ENCODE assay signal across 32 mouse cellular contexts in the genomic region with DNA sequence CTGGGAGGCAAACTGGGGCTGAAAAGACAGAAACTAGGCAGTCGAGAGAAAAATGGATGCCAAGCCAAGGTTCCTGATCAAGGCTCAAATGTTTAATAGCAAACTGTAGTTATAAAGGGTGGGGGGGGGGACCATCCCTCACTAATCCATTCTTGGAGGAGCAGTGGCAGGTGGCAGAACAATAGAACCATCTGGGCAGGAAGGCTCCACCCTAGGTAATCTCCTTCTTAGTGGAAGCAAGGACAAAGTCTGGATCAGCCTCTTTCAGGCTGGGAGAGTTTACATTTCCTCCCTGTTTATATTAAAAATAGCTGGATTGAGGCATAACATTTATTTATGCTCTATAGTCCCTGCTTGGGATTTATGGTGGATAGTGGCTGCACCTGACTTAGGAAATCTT.
"Had no signal": no experiment of that assay in that cellular context is flagged by ENCODE, and none has a peak within 500 bp of the region (broad histone marks: within the 10 kb centered on the region; RNA-seq: fewer than 3 reads in every experiment).

No protein-coding gene starts in this region.

- H3K27me3 ChIP-seq: limb, embryonic 12.5 days; limb, embryonic 13.5 days; limb, embryonic 15.5 days; liver, embryonic 12.5 days; liver, embryonic 13.5 days; liver, embryonic 15.5 days; lung, embryonic 15.5 days; megakaryocyte, embryonic 14.5 days; midbrain, embryonic 12.5 days; midbrain, embryonic 13.5 days; midbrain, embryonic 15.5 days had no signal

- H3K36me3 ChIP-seq: limb, embryonic 10.5 days; limb, embryonic 12.5 days; limb, embryonic 13.5 days; limb, embryonic 15.5 days; liver, embryonic 12.5 days; liver, embryonic 13.5 days; liver, embryonic 15.5 days; lung, embryonic 15.5 days; midbrain, embryonic 10.5 days; midbrain, embryonic 12.5 days; midbrain, embryonic 13.5 days; midbrain, embryonic 15.5 days had no signal

- ATAC-seq: liver, embryonic 12.5 days; liver, postnatal 0 days; lung, postnatal 0 days; midbrain, embryonic 13.5 days; midbrain, embryonic 15.5 days; midbrain, embryonic 16.5 days had no signal

- H3K9ac ChIP-seq: limb, embryonic 12.5 days; limb, embryonic 13.5 days; limb, embryonic 15.5 days; liver, embryonic 12.5 days; liver, embryonic 13.5 days; liver, embryonic 14.5 days; liver, embryonic 15.5 days; liver, postnatal 0 days; lung, embryonic 14.5 days; lung, embryonic 15.5 days; midbrain, embryonic 12.5 days; midbrain, embryonic 13.5 days; midbrain, embryonic 15.5 days had no signal

- H3K4me3 ChIP-seq: left cerebral cortex, adult 2 months; limb, embryonic 10.5 days; limb, embryonic 12.5 days; limb, embryonic 13.5 days; limb, embryonic 15.5 days; liver, embryonic 12.5 days; liver, embryonic 13.5 days; liver, embryonic 15.5 days; lung, embryonic 15.5 days; megakaryocyte, embryonic 14.5 days; midbrain, embryonic 10.5 days; midbrain, embryonic 12.5 days; midbrain, embryonic 13.5 days; midbrain, embryonic 15.5 days; myocyte had no signal

- H3K4me2 ChIP-seq: limb, embryonic 12.5 days; limb, embryonic 13.5 days; limb, embryonic 15.5 days; liver, embryonic 11.5 days; liver, embryonic 12.5 days; liver, embryonic 13.5 days; liver, embryonic 15.5 days; lung, embryonic 14.5 days; lung, embryonic 15.5 days; midbrain, embryonic 11.5 days; midbrain, embryonic 12.5 days; midbrain, embryonic 13.5 days; midbrain, embryonic 15.5 days had no signal

- H3K9me3 ChIP-seq: limb, embryonic 10.5 days; limb, embryonic 12.5 days; limb, embryonic 15.5 days; liver, embryonic 12.5 days; liver, embryonic 13.5 days; liver, embryonic 15.5 days; lung, embryonic 15.5 days; midbrain, embryonic 10.5 days; midbrain, embryonic 12.5 days; midbrain, embryonic 13.5 days; midbrain, embryonic 15.5 days had no signal

- H3K27ac ChIP-seq: left cerebral cortex, adult 2 months; limb, embryonic 10.5 days; limb, embryonic 12.5 days; limb, embryonic 13.5 days; limb, embryonic 15.5 days; liver, embryonic 12.5 days; liver, embryonic 13.5 days; liver, embryonic 14.5 days; liver, embryonic 15.5 days; lung, embryonic 15.5 days; macrophage; midbrain, embryonic 10.5 days; midbrain, embryonic 12.5 days; midbrain, embryonic 13.5 days; midbrain, embryonic 15.5 days had no signal

- DNase-seq: left cerebral cortex, postnatal 4 days; liver; liver, embryonic 13.5 days; liver, postnatal 0 days; lung, adult 18-20 months; lung, adult 2 months; lung, embryonic 14.5 days; lung, postnatal 10 days; lung, postnatal 14 days; lung, postnatal 36 days; lung, postnatal 4 days; midbrain, embryonic 14.5 days had no signal

- H3K4me1 ChIP-seq: limb, embryonic 10.5 days; limb, embryonic 12.5 days; limb, embryonic 13.5 days; limb, embryonic 15.5 days; liver, embryonic 12.5 days; liver, embryonic 13.5 days; liver, embryonic 15.5 days; lung, embryonic 15.5 days; megakaryocyte, embryonic 14.5 days; midbrain, embryonic 10.5 days; midbrain, embryonic 12.5 days; midbrain, embryonic 13.5 days; midbrain, embryonic 15.5 days had no signal
